Mouse (Mus musculus) brown adipose tissue, adult 24 weeks (tissue): Measurements from ENCODE around the gene Dok3. TPM values are rescaled to one million over a fixed set of nuclear protein-coding genes. Genes with fewer than 3 reads are reported as not detected.
A peak's percentile ranks its signal among the peaks of the same experiment; 100 is the strongest.
"Not testable (repeated sequence)": the region's sequence is repeated elsewhere in the genome, so short reads cannot be mapped to it uniquely, and the experiment has no call there.

Source experiments
- H3K27ac ChIP-seq: fragments of 200-500 bp; replicated peaks from 2 replicates; pipeline ENCODE4 v1.5.1; 2012; ENCODE audit warnings: low read depth, mild to moderate bottlenecking, low read length
- H3K4me1 ChIP-seq: fragments of 200-500 bp; 2 replicates; pipeline ENCODE4 v1.6.1; 2012; ENCODE audit warnings: low read length, mixed read lengths; ENCODE audit not compliant: control insufficient read depth, insufficient read depth, insufficient read length
- H3K4me3 ChIP-seq: fragments of 200-500 bp; 2 replicates; pipeline ENCODE4 v1.5.1; 2012; ENCODE audit warnings: low read depth, mild to moderate bottlenecking, low read length, moderate library complexity; ENCODE audit not compliant: insufficient read depth
- polyA plus RNA-seq: library from polyadenylated mRNA; stranded (reverse); fragments of >200 nt; gene quantifications from 2 replicates; pipeline ENCODE4 v1.2.4, GENCODE M21; 2012; ENCODE audit not compliant: missing spikeins, insufficient read depth, insufficient read length

Dok3 gene
- 1.3 and 2.4 TPM in 2 replicates for polyA plus RNA-seq

DNA sequence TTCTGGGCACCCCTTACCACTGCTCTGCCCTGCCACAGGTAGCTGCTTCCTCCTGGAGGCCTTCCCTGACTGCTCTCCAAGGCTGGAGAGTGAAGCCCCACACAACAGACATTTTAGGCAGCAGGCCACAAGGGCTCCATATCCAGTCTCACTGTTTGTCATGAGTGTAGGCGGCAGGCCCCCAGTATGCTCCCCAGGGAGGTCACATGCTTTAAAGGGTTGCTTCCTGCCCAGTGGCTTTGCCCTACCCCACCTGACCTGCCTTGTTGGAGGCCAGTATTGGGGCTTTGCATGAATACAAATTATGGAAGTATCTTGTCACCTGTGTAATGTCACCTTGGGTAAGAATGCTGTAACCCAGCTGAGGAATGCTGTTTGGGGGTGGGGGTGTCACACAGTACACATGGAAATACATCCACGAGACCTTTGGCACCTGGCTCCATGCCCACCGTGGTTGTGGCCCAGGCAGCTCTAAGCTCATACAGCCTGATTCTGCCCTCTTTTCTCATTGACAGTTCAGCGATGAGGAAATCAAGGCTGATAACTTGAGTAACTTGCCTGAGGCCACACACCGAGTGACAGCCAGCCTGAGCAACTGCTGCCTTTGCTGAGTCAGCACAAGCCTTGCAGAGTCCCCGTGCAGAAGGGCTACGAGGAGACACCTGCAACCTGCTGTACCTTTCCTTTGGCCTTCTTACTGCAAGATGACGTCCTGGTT, at the start of gene Dok3:
Dok3 (minus strand) TSS at position 99 of the 718 bp plus-strand sequence.
- Histone ChIP-seq H3K4me3 (peak within 1 kb of the TSS; percentile 53), H3K4me1 (peaks cover 7% of the 10 kb centered on the region), H3K27ac (peak within 1 kb of the TSS; percentile 56)

DNA sequence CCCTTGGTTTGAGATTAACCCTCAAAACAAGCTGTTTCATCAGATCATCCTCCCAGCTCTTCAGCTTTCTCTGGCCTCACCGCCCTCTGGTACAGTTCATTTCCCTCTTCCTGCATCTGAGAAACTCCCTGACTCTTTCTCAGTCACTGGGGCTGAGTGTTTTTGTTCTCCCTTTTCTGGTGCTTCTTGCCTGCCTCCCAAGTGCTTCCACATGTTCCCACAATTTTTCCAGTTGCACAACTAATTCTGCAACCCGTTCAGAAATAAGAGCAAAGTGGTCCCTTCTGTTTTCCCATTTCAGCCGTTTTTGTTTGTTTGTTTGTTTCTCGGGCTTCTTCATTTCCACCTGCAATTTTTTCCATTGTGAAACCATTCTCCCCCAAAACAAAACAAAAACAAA, 49.0 kb upstream of the Dok3 start:
- H3K27ac ChIP-seq: no peak overlapping the region
- H3K4me3 ChIP-seq: no peak overlapping the region
- no peaks in the 10 kb centered on the region for H3K4me1 ChIP-seq

DNA sequence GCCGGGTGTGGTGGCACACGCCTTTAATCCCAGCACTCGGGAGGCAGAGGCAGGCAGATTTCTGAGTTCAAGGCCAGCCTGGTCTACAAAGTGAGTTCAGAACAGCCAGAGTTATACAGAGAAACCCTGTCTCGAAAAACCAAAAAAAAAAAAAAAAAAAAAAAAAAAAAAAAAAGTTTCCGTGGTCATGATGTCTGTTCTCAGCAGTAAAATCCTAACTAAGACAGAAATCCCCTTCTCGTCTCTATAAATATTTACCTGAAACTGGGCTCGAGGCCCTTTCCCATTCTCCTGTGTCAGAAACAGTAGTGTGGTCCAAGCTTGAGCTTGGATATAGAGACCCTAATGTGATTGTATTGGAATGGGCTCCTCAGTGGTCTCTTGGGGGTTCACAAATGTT, 47.8 kb upstream of the Dok3 start:
- H3K27ac ChIP-seq, H3K4me1 ChIP-seq, H3K4me3 ChIP-seq: not testable (repeated sequence)

DNA sequence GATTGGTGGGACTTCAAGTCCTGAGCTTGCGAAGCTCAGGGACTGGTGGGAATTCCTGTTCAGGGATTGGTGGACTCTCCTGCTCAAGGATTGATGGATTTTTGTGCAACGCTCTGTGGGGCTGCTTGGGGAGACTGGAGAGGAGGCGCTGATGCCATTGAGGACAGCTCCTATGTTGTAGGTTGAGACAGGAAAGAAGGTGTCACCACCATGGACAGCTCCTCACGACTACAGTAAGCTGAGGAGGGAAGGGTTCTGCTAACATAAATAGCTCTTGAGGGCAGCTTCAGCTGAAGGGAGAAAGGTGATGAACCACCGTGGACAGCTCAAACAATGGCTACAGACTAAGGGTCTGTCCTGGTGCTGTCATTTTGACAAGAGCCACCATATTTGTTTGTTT, 46.8 kb upstream of the Dok3 start:
- Histone ChIP-seq H3K4me1 (no peaks in the 10 kb centered on the region), H3K4me3 (no peak overlapping the region), H3K27ac (no peak overlapping the region)

DNA sequence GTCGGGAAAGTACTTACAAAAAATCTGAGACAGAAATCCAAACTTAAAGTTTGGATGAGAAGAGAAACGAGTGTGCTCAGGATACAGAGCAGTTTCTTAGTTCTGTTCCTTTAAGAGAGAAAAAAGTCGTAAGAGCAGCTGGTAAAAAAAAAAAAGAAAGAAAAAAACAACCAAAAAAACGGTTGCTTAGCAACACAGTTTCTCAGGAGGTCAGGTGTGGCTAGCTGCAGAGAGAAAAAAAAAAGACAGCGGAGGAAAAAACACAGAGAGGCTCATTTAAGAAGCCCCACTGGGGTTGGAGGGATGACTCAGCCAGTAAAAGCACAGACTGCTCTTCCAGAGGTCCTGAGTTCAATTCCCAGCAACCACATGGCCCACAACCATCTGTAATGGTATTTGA, 45.2 kb upstream of the Dok3 start:
- Histone ChIP-seq H3K4me3 (no peak overlapping the region), H3K4me1 (peaks cover 4% of the 10 kb centered on the region; the same call in 1 of the 2 replicates), H3K27ac (no peak overlapping the region)

DNA sequence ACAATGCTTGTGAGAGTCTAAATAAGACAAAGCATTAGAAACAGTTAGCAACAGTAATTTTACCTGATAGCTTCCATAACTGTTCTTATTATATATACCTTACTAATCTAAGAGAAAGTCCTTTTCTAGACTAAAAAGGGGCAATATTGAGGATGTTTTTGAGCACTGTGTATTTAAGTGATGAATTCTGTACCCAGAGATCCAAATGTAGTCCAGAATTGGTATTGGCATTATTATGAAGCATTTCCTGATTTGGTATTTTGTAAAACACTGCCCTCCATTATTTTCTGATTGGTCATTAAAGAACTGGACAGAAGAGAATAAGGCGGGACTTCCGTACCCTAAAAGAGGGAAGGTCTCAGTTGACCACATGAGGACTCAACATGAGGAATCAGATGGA, 44.3 kb upstream of the Dok3 start, which contains the start of gene Tmed9:
Tmed9 (plus strand) TSS at position 301 of the 400 bp plus-strand sequence.
- no peak within 1 kb of the TSS for H3K4me3 ChIP-seq
- H3K4me1 ChIP-seq: peaks cover 4% of the 10 kb centered on the region; the same call in 1 of the 2 replicates
- no peak within 1 kb of the TSS for H3K27ac ChIP-seq

DNA sequence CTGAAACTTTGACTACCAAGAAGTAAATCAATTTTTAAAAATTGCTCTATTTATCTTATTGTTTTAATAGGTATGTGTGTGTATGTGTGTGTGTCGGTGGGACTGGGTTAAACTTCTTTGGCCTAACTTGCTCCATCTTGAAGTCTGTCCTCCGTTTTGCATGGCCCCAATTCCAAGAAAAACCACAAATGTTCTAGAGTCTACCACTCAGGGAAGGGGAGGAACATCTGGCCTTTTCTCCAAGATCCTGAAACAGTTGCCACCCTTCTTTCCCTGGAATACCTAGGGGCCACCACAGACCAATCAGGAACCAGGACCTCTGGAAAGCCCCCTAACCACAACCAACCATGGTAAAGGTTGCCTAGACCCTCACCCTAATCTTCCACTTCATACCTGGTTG, 42.9 kb upstream of the Dok3 start:
- Histone ChIP-seq H3K4me1 (peaks cover 8% of the 10 kb centered on the region), H3K4me3 (no peak overlapping the region), H3K27ac (no peak overlapping the region)

DNA sequence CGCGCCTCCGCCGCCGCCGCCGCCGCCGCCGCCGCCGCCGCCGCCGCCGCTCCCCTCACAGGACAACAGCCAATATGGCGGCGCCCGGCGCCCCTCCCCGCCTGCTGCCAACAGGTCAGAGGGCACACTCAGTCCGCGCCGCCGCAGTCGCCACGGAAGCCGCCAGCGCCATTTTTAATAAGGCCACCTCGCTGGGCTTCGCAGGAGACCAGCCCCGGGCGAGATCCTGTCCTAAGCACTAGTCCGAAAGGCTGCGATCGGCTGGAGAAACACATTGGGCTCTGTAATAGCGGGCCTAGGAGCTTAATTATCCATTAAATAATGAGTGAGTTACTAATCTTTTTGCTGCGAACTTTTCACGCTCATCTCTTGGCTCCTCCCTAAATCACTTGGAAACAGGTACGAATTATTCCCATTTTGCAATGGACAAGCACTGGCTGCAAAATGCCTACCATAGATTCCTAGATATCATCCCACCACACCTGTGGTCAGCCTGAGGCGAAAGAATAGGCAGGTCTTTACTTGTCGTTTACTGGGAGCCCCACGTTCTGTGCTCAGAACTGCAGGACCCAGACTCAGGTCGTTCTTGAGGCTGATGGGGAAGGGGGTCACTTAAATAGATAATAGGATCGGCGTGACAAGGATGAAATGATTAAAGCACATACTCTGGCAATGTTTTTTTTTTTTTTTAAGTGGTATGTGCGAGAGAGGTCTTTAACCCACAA, 42.1 kb upstream of the Dok3 start, which contains the start of gene Fam193b:
Fam193b (minus strand) TSS at position 94 of the 725 bp plus-strand sequence.
- H3K27ac ChIP-seq: peak within 1 kb of the TSS; percentile 54; the same call in 1 of the 2 replicates
- peaks cover 9% of the 10 kb centered on the region for H3K4me1 ChIP-seq
- H3K4me3 ChIP-seq: peak within 1 kb of the TSS; percentile 96

DNA sequence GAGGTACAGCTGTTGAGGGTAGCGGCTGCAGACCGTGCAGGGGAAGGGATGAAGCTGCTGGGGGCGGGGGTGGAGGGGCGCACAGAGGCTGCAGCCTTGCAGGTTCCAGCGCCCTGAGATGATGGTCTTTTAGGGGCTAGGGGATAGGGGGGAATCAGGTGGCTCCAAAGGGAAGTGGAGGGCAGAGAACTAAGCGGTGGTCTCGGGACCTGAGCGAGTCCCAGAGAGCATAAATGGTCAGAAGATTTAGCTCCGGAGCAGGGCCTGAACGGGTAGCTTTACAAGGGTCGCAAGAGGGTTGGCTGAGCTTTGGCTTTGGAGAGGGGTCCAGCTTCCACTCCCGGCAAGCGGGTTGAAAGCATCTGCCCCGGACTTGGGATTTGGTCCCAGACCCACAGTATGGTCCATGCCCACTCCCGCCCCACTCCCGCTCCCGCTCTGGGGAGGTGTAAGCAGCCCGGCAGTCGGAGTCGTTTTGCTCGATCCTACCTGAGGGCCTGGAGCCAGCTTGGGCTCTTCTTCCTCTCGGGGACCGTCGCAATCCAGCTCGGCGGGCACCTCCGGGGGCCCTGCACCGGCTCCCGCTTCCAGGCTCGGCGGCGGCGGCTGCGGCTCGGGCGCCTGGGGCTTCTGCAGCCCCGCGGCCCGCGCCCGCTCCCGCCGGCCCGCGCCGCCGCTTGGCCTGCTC, 41.3 kb upstream of the Dok3 start:
- no peak overlapping the region for H3K27ac ChIP-seq
- H3K4me3 ChIP-seq: peak overlapping the region; percentile 94
- H3K4me1 ChIP-seq: peaks cover 9% of the 10 kb centered on the region

DNA sequence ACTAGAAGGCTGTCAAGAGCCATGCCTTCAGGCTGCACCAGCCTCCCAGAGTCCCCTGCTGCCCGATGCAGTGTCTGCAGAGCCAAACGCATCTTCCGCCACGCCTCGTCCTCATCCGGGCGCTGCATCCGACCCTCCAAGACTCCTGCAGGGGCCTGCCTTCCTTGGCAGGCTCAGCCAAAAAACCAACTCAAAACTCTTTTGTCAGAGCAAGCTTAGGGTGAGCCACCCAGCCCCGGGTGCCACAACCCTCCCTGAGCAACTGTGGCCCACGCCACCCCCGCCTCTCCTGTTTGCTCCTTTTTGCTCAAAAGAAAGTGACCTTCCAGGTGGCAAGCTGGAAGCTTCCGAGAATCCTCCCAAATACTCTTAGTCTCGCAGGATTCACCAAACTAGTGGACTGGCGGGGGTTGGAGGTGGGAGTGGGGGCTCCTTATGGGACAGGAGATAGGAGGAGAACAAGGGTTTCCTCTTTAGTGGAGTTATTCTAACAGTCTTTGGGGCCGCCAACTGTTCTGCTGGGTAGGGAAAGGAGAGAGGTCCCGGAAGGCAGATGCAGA, 40.7 kb upstream of the Dok3 start:
- Histone ChIP-seq H3K4me3 (peak overlapping the region; percentile 94), H3K4me1 (peaks cover 9% of the 10 kb centered on the region), H3K27ac (no peak overlapping the region)

DNA sequence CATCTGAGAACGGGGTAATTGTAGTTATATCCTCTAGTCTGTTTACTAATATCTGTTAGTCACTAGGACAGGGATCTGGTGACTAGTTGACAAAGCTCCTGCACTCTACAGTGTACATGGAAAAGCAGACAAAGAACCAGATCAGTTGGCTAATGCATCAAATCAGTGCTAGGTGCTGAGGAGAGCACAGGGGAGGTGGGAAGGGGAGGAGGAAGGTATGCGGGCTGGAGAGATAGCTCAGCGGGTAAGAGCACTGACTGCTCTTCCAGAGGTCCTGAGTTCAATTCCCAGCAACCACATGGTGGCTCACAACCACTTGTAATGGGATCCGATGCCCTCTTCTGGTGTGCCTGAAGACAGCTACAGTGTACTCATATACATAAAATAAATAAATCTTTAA, 39.4 kb upstream of the Dok3 start:
- H3K4me1 ChIP-seq, H3K27ac ChIP-seq, H3K4me3 ChIP-seq: not testable (repeated sequence)

DNA sequence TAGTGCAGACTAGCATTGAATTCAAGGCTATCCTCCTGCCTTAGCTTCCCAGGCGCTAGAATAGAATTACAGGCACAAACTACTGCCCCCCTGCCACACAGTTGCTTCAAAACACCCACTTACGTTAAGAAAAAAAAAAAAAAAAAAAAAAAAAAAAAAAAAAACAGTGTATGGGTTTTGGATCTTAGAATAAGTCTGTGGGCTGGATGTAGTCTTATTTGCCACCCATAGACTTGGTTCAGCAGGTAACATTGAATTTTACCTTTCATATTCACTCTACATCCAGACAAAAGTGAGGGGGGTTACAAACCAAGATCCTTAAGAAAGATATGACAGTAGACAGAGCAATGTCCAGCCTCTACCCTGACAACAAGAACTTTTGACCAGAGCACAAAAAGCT, 38.9 kb upstream of the Dok3 start:
- no peak overlapping the region for H3K27ac ChIP-seq
- H3K4me1 ChIP-seq: peaks cover 9% of the 10 kb centered on the region
- H3K4me3 ChIP-seq: no peak overlapping the region

DNA sequence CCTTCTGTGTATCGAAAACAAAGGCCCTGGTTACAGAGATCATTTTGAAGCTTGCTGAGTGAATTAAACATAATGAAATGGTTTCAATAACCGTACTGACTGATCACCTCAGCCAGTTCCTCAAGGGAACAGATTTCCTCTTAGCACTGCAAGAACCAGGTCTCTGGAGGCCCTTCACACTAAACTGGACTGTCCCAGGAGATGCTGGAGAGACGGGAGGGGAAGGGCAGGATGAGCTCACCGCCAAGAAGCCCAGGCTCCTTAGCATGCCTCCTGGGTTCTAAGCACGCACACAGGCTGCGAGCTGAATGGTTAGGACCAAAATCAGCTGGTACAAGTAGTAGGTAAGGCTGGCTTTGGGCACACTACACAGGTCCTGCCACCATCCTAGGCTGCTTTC, 37.9 kb upstream of the Dok3 start:
- no peak overlapping the region for H3K27ac ChIP-seq
- peaks cover 9% of the 10 kb centered on the region for H3K4me1 ChIP-seq
- H3K4me3 ChIP-seq: no peak overlapping the region

DNA sequence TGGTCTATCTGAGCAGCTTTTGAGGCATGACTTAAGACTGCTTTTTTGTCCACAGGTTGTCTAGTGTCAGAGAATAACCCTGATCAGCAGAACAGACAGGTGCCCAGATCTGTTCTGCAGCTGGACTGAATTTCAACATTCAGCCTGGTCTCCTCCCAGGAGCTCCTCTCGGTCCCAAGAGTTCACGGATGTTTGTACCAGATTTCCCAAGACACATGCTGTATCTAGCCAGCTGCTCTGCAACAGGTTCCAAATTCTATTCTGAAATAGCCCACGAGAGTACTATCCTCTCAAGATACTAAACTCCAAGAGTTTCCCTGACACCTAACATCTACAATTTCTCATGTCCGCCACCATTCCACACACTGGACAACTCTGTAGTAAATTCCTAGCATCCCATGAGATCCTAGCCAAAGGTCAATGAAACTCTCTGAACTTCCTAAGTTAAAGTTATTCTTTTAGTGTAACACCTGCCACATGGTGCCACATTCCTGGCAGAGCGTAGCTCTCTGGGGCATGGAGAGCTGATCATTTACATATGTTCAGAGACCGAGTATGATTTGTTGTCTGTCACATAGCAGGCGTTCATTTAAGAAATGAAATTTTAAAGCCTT, 34.3 kb upstream of the Dok3 start:
- H3K4me3 ChIP-seq: no peak overlapping the region
- H3K27ac ChIP-seq: no peak overlapping the region
- peaks cover 5% of the 10 kb centered on the region for H3K4me1 ChIP-seq

DNA sequence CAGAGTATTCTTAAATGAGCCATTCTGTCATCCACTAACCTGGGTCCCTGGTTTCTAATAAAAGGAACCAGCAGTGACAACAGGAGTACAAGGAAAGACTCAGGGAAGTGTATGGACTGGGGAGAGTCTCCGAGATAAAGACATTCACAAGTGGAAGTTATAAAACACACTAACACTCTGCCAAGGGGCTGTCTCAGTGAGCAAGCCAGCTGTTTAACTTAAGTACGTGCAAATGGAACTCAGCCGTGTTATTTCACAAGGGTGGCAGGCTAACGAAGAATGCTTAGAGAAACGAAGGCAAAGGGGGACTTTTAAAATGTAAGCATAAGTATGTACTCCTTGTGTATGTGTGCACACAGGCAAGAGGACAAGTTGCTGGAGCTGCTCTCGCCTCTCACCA, 28.4 kb upstream of the Dok3 start:
- Histone ChIP-seq H3K27ac (no peak overlapping the region), H3K4me1 (no peaks in the 10 kb centered on the region), H3K4me3 (no peak overlapping the region)
